Mouse (Mus musculus) small intestine, adult 2 months (tissue): ENCODE measurements around the gene Sox6.

Experiments used
- CTCF ChIP-seq: fragments of 200-500 bp; IDR thresholded peaks from 2 replicates; pipeline ENCODE4 v1.5.1; 2012; ENCODE audit warnings: low read depth, mild to moderate bottlenecking, control low read depth, inconsistent platforms, low read length, moderate library complexity, mixed read lengths; ENCODE audit not compliant: insufficient replicate concordance, insufficient read length; ENCODE audit errors: extremely low read depth
- POLR2A ChIP-seq: fragments of 200-500 bp; IDR thresholded peaks from 2 replicates; pipeline ENCODE4 v1.6.1; 2012; ENCODE audit warnings: low read depth, mild to moderate bottlenecking, control low read depth, inconsistent platforms, low read length, moderate library complexity

GRCm38 (mm10) chr7:115630287-115630686 is 408.3 kb downstream of the Sox6 start:
- TF ChIP-seq CTCF (no peak), POLR2A (no peak)
